Mouse (Mus musculus) retina, embryonic 14.5 days (tissue): ENCODE measurements around the gene Tmem179b.
"Not testable (repeated sequence)": the region's sequence is repeated elsewhere in the genome, so short reads cannot be mapped to it uniquely, and the experiment has no call there.

Experiments
- DNase-seq: peaks from one replicate; pipeline ENCODE4 v3.0.0-alpha.2; 2015; ENCODE audit warnings: low spot score

Tmem179b gene

GRCm38 (mm10) chr19:8734334-8734733 lies 39.9 kb downstream of the Tmem179b start:
- DNase-seq, result no peak

GRCm38 (mm10) chr19:8728335-8729099 lies 45.8 kb downstream of the Tmem179b start:
- DNase-seq, result not testable (repeated sequence)

- no peak for DNase-seq
These were observed 46.7 kb downstream of the Tmem179b start for GRCm38 (mm10) chr19:8727495-8728114.

- DNase-seq, result no peak
These were observed 47.5 kb downstream of the Tmem179b start for GRCm38 (mm10) chr19:8726609-8727390.

- DNase-seq, result no peak
These were observed 49.1 kb downstream of the Tmem179b start for GRCm38 (mm10) chr19:8725081-8725613.

- DNase-seq, result no peak
These were observed 49.9 kb downstream of the Tmem179b start for GRCm38 (mm10) chr19:8724392-8724791.

- DNase-seq, result no peak
These were observed 50.5 kb downstream of the Tmem179b start for GRCm38 (mm10) chr19:8723574-8724346.

- peak; percentile 98 for DNase-seq
These were observed 51.2 kb downstream of the Tmem179b start, which contains the start of gene Slc3a2 for GRCm38 (mm10) chr19:8722907-8723573. Slc3a2 (minus strand) TSS chr19:8723369.

GRCm38 (mm10) chr19:8722559-8722906 lies 51.7 kb downstream of the Tmem179b start:
- no peak for DNase-seq
